Mouse (Mus musculus): ENCODE measurements at regions not wholly inside any gene's neighbourhood (a gene's known extent, or its start where the extent isn't known, plus 50 kb on each side); places are given as distances from the start of the nearest gene placed in this dataset.

DNA sequence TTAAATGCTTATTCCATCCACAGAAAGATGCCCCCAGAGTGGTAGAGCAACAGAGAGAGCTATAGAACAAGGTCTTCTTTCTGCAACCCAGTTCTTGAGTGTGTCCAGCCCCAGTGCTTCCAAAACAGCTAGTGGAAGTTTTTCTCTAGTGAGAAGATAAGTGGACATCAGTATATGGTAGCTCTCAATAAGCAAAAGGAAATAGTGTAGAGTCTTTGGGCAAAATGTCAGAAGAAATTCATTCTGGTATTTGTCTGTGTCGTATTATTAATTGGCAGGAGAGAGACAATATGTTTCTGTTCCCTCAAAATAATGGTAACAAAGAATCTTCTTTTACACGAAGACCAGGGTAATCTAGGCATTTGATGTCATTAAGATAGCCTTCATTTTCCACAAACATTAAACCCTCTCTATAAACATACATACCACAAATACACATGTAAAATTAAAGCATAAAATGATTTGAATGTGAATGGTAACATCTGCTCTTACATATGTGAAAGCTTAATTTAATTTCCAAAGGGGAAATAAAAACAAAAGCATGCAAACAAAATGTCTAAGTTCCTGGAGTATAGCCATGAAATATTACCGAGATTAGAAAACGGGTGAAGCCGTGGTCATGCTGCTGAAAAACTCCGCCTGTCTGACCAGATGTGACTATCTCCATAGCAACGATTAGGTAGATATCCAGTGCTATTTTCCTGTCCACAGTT, 342.1 kb upstream of the Thbs1 start:
- H3K27me3 ChIP-seq (ENCODE audit: control insufficient read depth, insufficient read depth, low read length): no peaks in the 10 kb centered on the region
- no peak for DNase-seq
- 48% methylated on average over 7 of the region's 7 CpGs for WGBS
- no peaks in the 10 kb centered on the region for H3K79me2 ChIP-seq (replicated peaks; ENCODE audit: control insufficient read depth, insufficient read depth, low read length)
- H3K36me3 ChIP-seq (ENCODE audit: control insufficient read depth, insufficient read depth, low read length): no peaks in the 10 kb centered on the region
- no peaks in the 10 kb centered on the region for H3K4me1 ChIP-seq (ENCODE audit: control insufficient read depth, insufficient read depth, low read length)
- TF ChIP-seq EP300 (IDR thresholded peaks at IDR 0.05; ENCODE audit: insufficient read depth, low read depth, low read length) (no peak), CTCF (IDR thresholded peaks at IDR 0.05) (no peak), POLR2A (IDR thresholded peaks at IDR 0.05; ENCODE audit: insufficient read depth, low read depth, low read length) (no peak)
- intact Hi-C loops (cut with DNase I): no loop called here
- H3K9ac ChIP-seq (ENCODE audit: low read depth, low read length): no peak overlapping the region
- no peak overlapping the region for H3K27ac ChIP-seq
- no peak overlapping the region for H3K4me3 ChIP-seq

DNA sequence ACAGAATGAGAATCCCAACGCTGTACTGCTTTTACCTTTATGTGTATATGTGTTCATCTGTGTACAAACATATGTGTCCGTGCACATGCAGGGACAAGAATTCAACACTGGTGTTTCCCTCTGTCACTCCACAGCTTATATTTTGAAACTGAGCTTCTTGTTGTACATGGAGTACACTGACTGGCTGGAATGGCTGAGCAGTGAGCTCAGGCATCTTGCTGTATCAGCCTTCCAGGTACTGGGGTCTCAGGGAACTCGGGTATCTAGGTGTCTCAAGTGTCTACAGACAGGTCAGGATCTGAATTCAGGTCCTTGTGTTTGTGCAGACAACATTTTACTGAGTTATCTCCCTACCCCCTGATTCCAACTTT, 341.6 kb upstream of the Thbs1 start:
- WGBS: 73% methylated on average over 3 of the region's 3 CpGs
- intact Hi-C loops (cut with DNase I): no loop called here

DNA sequence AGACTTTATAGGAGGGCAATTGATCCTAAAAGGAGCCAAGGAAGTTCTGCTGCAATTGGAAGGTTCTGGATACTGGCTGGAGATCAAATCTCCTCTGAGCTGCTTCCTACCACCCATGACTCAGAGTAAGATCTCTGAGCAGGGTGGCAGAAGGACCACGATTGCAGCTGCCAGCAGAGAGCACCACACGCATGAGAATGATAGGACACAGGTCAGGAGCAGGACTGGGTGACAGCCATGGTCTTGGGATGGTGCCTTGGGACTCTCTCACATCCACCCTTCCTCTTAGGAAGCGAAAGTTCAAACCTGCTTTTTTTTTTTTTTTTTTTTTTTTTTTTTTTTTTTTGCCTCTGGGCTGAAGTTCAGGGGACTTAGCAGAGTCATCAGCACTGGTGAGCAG, 331.4 kb upstream of the Thbs1 start:
- TF ChIP-seq POLR2A (IDR thresholded peaks at IDR 0.05; ENCODE audit: insufficient read depth, low read depth, low read length): no peak
- peak; percentile 50 for TF ChIP-seq CTCF (IDR thresholded peaks at IDR 0.05)
- WGBS: 46% methylated on average over 3 of the region's 3 CpGs
- no peaks in the 10 kb centered on the region for H3K79me2 ChIP-seq (replicated peaks; ENCODE audit: control insufficient read depth, insufficient read depth, low read length)
- H3K4me3 ChIP-seq: no peak overlapping the region
- no peaks in the 10 kb centered on the region for H3K27me3 ChIP-seq (ENCODE audit: control insufficient read depth, insufficient read depth, low read length)
- no peaks in the 10 kb centered on the region for H3K36me3 ChIP-seq (ENCODE audit: control insufficient read depth, insufficient read depth, low read length)
- H3K27ac ChIP-seq: no peak overlapping the region
- peaks cover 1% of the 10 kb centered on the region; the same call in 1 of the 2 replicates for H3K4me1 ChIP-seq (ENCODE audit: control insufficient read depth, insufficient read depth, low read length)
- no peak overlapping the region for H3K9ac ChIP-seq (ENCODE audit: low read depth, low read length)
- peak in 1 of 2 experiments; percentile 22 for DNase-seq
- intact Hi-C loops (cut with DNase I): loop anchor here (2.0 kb wide), 1 partner anchor 331 kb away; the partner anchor contains the start of gene Thbs1

More for the DNA sequence above, 341.6 kb upstream of the Thbs1 start:
- H3K27ac ChIP-seq: no peak overlapping the region
- H3K79me2 ChIP-seq (replicated peaks; ENCODE audit: control insufficient read depth, insufficient read depth, low read length): no peaks in the 10 kb centered on the region
- no peaks in the 10 kb centered on the region for H3K27me3 ChIP-seq (ENCODE audit: control insufficient read depth, insufficient read depth, low read length)
- H3K9ac ChIP-seq (ENCODE audit: low read depth, low read length): no peak overlapping the region
- H3K36me3 ChIP-seq (ENCODE audit: control insufficient read depth, insufficient read depth, low read length): no peaks in the 10 kb centered on the region
- no peak overlapping the region for H3K4me3 ChIP-seq
- no peaks in the 10 kb centered on the region for H3K4me1 ChIP-seq (ENCODE audit: control insufficient read depth, insufficient read depth, low read length)
- no peak for DNase-seq
- TF ChIP-seq EP300 (IDR thresholded peaks at IDR 0.05; ENCODE audit: insufficient read depth, low read depth, low read length): no peak
- TF ChIP-seq CTCF (IDR thresholded peaks at IDR 0.05): no peak
- no peak for TF ChIP-seq POLR2A (IDR thresholded peaks at IDR 0.05; ENCODE audit: insufficient read depth, low read depth, low read length)

DNA sequence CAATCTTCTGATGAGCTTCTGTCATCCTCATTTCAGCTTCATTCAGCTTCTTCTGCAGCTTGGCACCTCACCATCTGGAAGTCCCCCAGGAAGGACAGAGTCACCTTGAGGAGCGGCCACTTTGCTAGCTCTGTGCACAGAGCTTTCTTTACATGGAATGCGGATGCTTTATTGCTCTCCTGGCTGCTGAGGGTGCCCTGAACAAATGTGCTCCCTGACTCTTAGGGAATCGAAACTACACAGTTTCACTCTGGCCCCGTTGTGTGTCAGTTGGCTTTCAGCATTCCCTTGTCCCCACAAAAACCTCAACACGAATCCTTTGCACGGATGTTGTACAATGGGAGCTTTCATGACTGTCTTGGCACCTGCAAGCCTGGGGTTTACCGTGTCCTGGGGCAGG, 330.9 kb upstream of the Thbs1 start:
- no peak overlapping the region for H3K4me3 ChIP-seq
- H3K4me1 ChIP-seq (ENCODE audit: control insufficient read depth, insufficient read depth, low read length): peaks cover 1% of the 10 kb centered on the region; the same call in 1 of the 2 replicates
- no peaks in the 10 kb centered on the region for H3K79me2 ChIP-seq (replicated peaks; ENCODE audit: control insufficient read depth, insufficient read depth, low read length)
- TF ChIP-seq CTCF (IDR thresholded peaks at IDR 0.05): no peak
- no peak for TF ChIP-seq POLR2A (IDR thresholded peaks at IDR 0.05; ENCODE audit: insufficient read depth, low read depth, low read length)
- TF ChIP-seq EP300 (IDR thresholded peaks at IDR 0.05; ENCODE audit: insufficient read depth, low read depth, low read length): no peak
- H3K36me3 ChIP-seq (ENCODE audit: control insufficient read depth, insufficient read depth, low read length): no peaks in the 10 kb centered on the region
- DNase-seq: no peak
- no peak overlapping the region for H3K27ac ChIP-seq
- WGBS: 71% methylated on average over 7 of the region's 7 CpGs
- H3K9ac ChIP-seq (ENCODE audit: low read depth, low read length): no peak overlapping the region
- intact Hi-C loops (cut with DNase I): loop anchor here (2.0 kb wide), 1 partner anchor 330 kb away; the partner anchor contains the start of gene Thbs1
- no peaks in the 10 kb centered on the region for H3K27me3 ChIP-seq (ENCODE audit: control insufficient read depth, insufficient read depth, low read length)

DNA sequence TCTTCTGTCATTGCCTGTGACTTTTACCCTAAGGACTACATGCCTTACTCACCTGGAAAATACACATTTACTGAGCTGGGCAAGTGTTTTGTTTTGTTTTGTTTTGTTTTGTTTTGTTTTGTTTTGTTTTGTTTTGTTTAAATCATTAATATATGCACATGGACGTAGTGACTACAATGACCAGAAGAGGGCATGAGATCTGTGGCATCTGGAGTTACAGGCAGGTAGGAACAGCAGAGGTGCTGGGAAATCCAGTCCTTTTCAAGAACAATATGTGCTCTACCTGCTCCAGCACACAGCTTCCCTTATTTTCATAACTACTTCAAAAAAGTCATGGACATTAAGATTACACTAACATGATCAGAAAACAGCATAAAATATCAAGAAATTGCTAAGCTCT, 324.4 kb upstream of the Thbs1 start:
- H3K27me3 ChIP-seq (ENCODE audit: control insufficient read depth, insufficient read depth, low read length): no peaks in the 10 kb centered on the region
- no peak overlapping the region for H3K4me3 ChIP-seq
- H3K36me3 ChIP-seq (ENCODE audit: control insufficient read depth, insufficient read depth, low read length): no peaks in the 10 kb centered on the region
- no peak overlapping the region for H3K27ac ChIP-seq
- intact Hi-C loops (cut with DNase I): no loop called here
- TF ChIP-seq CTCF (IDR thresholded peaks at IDR 0.05) (peak; percentile 54), POLR2A (IDR thresholded peaks at IDR 0.05; ENCODE audit: insufficient read depth, low read depth, low read length) (no peak)
- H3K9ac ChIP-seq (ENCODE audit: low read depth, low read length): no peak overlapping the region
- WGBS: 80% methylated on average over 1 of the region's 1 CpGs
- no peaks in the 10 kb centered on the region for H3K4me1 ChIP-seq (ENCODE audit: control insufficient read depth, insufficient read depth, low read length)
- no peak for DNase-seq
- no peaks in the 10 kb centered on the region for H3K79me2 ChIP-seq (replicated peaks; ENCODE audit: control insufficient read depth, insufficient read depth, low read length)

DNA sequence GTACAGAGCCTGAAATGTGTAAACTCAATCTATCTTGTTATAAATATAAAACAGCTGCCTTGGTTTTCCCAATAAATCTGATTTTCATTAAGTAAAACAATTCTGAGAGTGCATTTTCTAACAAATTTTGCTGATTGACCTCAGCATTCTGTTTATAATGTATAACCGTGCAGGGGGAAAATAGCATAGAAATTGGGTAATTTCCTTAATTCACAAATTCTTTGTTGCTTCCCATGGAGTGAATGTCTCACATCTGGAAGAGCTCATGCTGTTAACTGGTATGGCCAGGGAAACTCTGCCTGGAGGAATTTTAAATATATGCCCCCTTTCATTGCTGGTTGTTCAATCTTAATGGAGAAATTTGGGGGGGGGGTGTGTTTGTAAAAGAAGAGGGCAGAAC, 317.4 kb upstream of the Thbs1 start:
- Histone ChIP-seq H3K4me1 (ENCODE audit: control insufficient read depth, insufficient read depth, low read length) (no peaks in the 10 kb centered on the region), H3K4me3 (no peak overlapping the region), H3K27me3 (ENCODE audit: control insufficient read depth, insufficient read depth, low read length) (no peaks in the 10 kb centered on the region), H3K27ac (no peak overlapping the region), H3K79me2 (replicated peaks; ENCODE audit: control insufficient read depth, insufficient read depth, low read length) (no peaks in the 10 kb centered on the region), H3K9ac (ENCODE audit: low read depth, low read length) (no peak overlapping the region), H3K36me3 (ENCODE audit: control insufficient read depth, insufficient read depth, low read length) (no peaks in the 10 kb centered on the region)
- no peak for TF ChIP-seq CTCF (IDR thresholded peaks at IDR 0.05)
- TF ChIP-seq EP300 (IDR thresholded peaks at IDR 0.05; ENCODE audit: insufficient read depth, low read depth, low read length): no peak
- TF ChIP-seq POLR2A (IDR thresholded peaks at IDR 0.05; ENCODE audit: insufficient read depth, low read depth, low read length): no peak
- intact Hi-C loops (cut with DNase I): no loop called here
- 85% methylated on average over 1 of the region's 1 CpGs for WGBS
- no peak for DNase-seq
